Mouse (Mus musculus) neural tube, embryonic 14.5 days (tissue): ENCODE measurements at regions not wholly inside any gene's neighbourhood (a gene's known extent, or its start where the extent isn't known, plus 50 kb on each side); places are given as distances from the start of the nearest gene placed in this dataset.

Experiments used
- ATAC-seq: fragments of 200-750 bp; cut with Nextera tagmentation; 2 replicates; pipeline ENCODE4 v1.8.0; 2017; ENCODE audit warnings: low read depth, mild to moderate bottlenecking, moderate TSS enrichment, moderate library complexity
- H3K27ac ChIP-seq: fragments of 300-500 bp; sonication (generic); 2 replicates; pipeline ENCODE4 v1.5.1; 2014; ENCODE audit warnings: low read depth, mild to moderate bottlenecking, control low read depth, low read length, moderate library complexity, mixed read lengths
- H3K27me3 ChIP-seq: fragments of 300-500 bp; sonication (generic); 2 replicates; pipeline ENCODE4 v1.6.1; 2014; ENCODE audit warnings: low read length; ENCODE audit not compliant: control insufficient read depth, insufficient read depth
- H3K36me3 ChIP-seq: fragments of 300-500 bp; sonication (generic); 2 replicates; pipeline ENCODE4 v1.6.1; 2014; ENCODE audit warnings: low read length, mixed read lengths; ENCODE audit not compliant: control insufficient read depth, insufficient read depth
- H3K4me1 ChIP-seq: fragments of 300-500 bp; sonication (generic); 2 replicates; pipeline ENCODE4 v1.6.1; 2014; ENCODE audit warnings: low read length; ENCODE audit not compliant: control insufficient read depth, insufficient read depth
- H3K4me2 ChIP-seq: fragments of 300-500 bp; sonication (generic); 2 replicates; pipeline ENCODE4 v1.6.1; 2014; ENCODE audit warnings: mild to moderate bottlenecking, low read depth, low read length, control low read depth
- H3K4me3 ChIP-seq: fragments of 300-500 bp; sonication (generic); 2 replicates; pipeline ENCODE4 v1.5.1; 2014; ENCODE audit warnings: low read depth, low read length, control low read depth, mixed read lengths
- H3K9ac ChIP-seq: fragments of 300-500 bp; sonication (generic); replicated peaks from 2 replicates; pipeline ENCODE4 v1.6.1; 2014; ENCODE audit warnings: low read depth, mild to moderate bottlenecking, control low read depth, low read length, mixed read lengths
- H3K9me3 ChIP-seq: fragments of 300-500 bp; sonication (generic); 2 replicates; pipeline ENCODE4 v1.6.1; 2016; ENCODE audit warnings: low read length; ENCODE audit not compliant: control insufficient read depth
- WGBS: fragments of 180-500 bp; shearing (Covaris S2); extraction: QIAGEN DNeasy Blood & Tissue Kit; methylation state at CpG from one replicate; pipeline ENCODE4 v1.1.7; 2014; 5-methylcytosine and 5-hydroxymethylcytosine counted together

DNA sequence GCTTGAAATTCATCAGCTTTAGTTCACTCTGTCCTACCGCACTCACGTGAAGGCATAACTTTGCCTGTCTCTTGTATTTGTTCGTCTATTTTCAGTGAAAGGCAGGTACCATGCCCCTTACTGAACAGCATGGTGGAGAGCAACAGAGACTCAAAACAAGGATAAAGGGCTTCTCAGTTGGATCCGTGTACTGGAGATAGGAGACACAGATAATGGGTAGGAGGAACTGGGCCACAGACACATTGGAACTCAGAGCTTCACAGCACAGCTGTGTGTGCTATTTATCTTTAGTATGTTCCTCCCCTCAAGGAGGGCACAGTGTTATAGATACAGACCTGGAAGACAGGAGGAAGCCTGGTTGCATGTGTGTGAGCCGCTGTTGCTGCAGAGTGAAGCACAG, 176.4 kb downstream of the Pten start:
- H3K27ac ChIP-seq, result no peak overlapping the region
- H3K4me1 ChIP-seq, result no peaks in the 10 kb centered on the region
- H3K36me3 ChIP-seq, result no peaks in the 10 kb centered on the region
- ATAC-seq, result no peak
- H3K9me3 ChIP-seq, result no peaks in the 10 kb centered on the region
- H3K27me3 ChIP-seq, result no peaks in the 10 kb centered on the region
- H3K4me2 ChIP-seq, result no peak overlapping the region
- H3K4me3 ChIP-seq, result no peak overlapping the region
- no peak overlapping the region for H3K9ac ChIP-seq
- WGBS, result 93% methylated on average over 5 of the region's 5 CpGs

- Histone ChIP-seq H3K9ac (no peak overlapping the region), H3K4me1 (no peaks in the 10 kb centered on the region), H3K27me3 (no peaks in the 10 kb centered on the region), H3K4me3 (no peak overlapping the region), H3K4me2 (no peak overlapping the region), H3K36me3 (no peaks in the 10 kb centered on the region), H3K27ac (no peak overlapping the region), H3K9me3 (no peaks in the 10 kb centered on the region)
- 91% methylated on average over 5 of the region's 5 CpGs for WGBS
- ATAC-seq, result no peak
These were observed 178.3 kb downstream of the Pten start for GRCm38 (mm10) chr19:32935638-32936037.

DNA sequence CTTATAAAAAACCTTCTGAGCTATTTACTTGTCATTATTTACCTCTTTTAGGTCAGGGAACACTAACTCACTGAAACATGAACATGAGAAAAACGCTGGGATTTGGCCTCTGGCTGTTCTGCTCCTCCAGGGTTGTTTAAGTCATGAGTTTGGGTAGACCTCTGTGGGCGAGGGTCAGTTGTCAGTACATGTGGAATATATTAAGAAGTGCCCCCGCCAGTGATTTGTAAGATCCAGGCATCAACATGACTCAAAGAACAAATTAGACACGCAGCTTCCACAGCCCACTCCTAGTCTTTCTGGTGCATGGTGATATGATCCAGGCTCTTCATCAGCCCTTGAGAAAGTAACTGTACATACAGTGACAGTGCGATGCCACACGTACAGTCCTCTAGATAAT, 180.3 kb downstream of the Pten start:
- H3K4me1 ChIP-seq, result no peaks in the 10 kb centered on the region
- no peak overlapping the region for H3K4me2 ChIP-seq
- no peak overlapping the region for H3K4me3 ChIP-seq
- H3K9ac ChIP-seq, result no peak overlapping the region
- no peak for ATAC-seq
- no peak overlapping the region for H3K27ac ChIP-seq
- 84% methylated on average over 6 of the region's 6 CpGs for WGBS
- H3K9me3 ChIP-seq, result no peaks in the 10 kb centered on the region
- H3K36me3 ChIP-seq, result no peaks in the 10 kb centered on the region
- H3K27me3 ChIP-seq, result no peaks in the 10 kb centered on the region

GRCm38 (mm10) chr19:32939692-32940091, 182.4 kb downstream of the Pten start:
- ATAC-seq, result no peak
- WGBS, result 88% methylated on average over 5 of the region's 5 CpGs
- Histone ChIP-seq H3K4me3 (no peak overlapping the region), H3K27ac (no peak overlapping the region), H3K4me1 (no peaks in the 10 kb centered on the region), H3K36me3 (no peaks in the 10 kb centered on the region), H3K9ac (no peak overlapping the region), H3K27me3 (no peaks in the 10 kb centered on the region), H3K4me2 (no peak overlapping the region), H3K9me3 (no peaks in the 10 kb centered on the region)

GRCm38 (mm10) chr19:32940806-32941205, 183.5 kb downstream of the Pten start:
- WGBS, result 81% methylated on average over 6 of the region's 6 CpGs
- Histone ChIP-seq H3K4me1 (no peaks in the 10 kb centered on the region), H3K27ac (no peak overlapping the region), H3K27me3 (no peaks in the 10 kb centered on the region), H3K9me3 (no peaks in the 10 kb centered on the region), H3K9ac (no peak overlapping the region), H3K36me3 (no peaks in the 10 kb centered on the region), H3K4me2 (no peak overlapping the region), H3K4me3 (no peak overlapping the region)
- no peak for ATAC-seq

DNA sequence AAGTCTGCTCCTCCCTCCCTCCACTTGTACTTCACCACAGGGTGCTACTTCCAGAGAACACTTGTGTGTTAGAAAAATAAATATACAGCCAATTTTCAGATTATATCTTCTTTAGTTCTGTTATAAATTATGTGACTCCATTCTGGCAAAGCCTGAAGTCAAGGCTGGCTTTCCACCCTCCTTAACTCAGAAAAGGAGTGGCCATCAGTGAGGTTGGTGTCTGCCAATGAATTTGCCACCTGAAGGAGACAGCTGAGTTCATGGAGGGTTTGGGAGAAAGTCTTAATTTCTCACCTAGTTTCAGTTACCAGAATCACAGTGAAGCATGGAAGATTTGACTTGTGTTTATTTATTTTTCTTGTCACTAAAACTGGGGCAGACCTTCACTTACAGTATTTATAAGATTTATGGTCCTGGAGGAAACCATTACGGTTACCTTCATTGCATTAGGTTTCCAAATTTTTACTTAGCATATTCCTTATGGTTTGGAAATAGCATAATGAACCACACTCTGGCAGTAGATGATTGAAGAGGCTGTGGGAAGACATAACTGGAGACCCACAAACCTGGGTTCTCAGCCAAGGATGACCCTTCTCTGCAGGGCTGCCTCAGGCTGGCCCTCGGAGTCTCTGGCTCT, 186.4 kb downstream of the Pten start:
- H3K9me3 ChIP-seq, result no peaks in the 10 kb centered on the region
- no peak overlapping the region for H3K9ac ChIP-seq
- H3K4me1 ChIP-seq, result no peaks in the 10 kb centered on the region
- H3K27me3 ChIP-seq, result no peaks in the 10 kb centered on the region
- no peak overlapping the region for H3K4me3 ChIP-seq
- no peak for ATAC-seq
- H3K27ac ChIP-seq, result no peak overlapping the region
- H3K4me2 ChIP-seq, result no peak overlapping the region
- WGBS, result 83% methylated on average over 2 of the region's 2 CpGs
- H3K36me3 ChIP-seq, result no peaks in the 10 kb centered on the region

DNA sequence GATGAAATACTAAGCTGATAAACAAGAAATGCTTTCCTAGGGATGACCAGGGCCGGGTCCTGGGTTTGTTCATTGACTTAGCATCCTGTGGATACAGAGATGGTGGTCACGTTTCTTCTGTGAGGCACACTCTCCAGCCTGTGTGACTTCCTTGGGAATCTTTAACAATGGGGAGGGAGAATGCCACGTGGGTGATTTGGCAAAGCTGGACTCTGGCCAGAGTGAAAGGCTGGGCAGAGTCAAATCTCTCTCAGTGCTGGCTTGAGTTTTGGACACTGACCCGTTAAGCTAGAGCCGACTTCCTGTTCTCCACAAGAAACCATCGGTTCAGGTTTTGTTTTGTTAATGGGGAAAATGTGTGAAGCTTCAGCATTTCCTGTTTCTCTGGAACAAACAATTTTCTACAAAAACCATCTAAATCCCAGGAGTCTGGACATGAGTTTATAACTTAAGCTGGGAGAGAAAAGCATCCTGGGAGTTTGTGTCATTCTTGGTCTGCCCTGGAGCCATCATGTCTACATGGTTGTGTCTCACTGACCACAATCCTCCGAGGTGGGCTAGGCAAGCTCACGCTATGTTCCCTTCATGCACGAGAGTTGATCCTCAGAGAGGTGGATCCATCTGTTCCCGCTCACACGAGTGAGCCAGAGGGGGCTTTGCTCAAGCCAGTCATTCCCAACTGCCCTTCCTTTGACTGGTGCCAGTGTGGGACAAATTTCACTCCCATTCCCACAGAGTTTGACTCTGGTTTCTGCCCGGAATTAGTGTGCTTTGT, 190.0 kb downstream of the Pten start:
- Histone ChIP-seq H3K27ac (no peak overlapping the region), H3K36me3 (no peaks in the 10 kb centered on the region), H3K4me2 (no peak overlapping the region), H3K4me3 (no peak overlapping the region), H3K4me1 (no peaks in the 10 kb centered on the region), H3K9me3 (no peaks in the 10 kb centered on the region), H3K27me3 (no peaks in the 10 kb centered on the region), H3K9ac (no peak overlapping the region)
- ATAC-seq, result no peak
- WGBS, result 81% methylated on average over 12 of the region's 12 CpGs

DNA sequence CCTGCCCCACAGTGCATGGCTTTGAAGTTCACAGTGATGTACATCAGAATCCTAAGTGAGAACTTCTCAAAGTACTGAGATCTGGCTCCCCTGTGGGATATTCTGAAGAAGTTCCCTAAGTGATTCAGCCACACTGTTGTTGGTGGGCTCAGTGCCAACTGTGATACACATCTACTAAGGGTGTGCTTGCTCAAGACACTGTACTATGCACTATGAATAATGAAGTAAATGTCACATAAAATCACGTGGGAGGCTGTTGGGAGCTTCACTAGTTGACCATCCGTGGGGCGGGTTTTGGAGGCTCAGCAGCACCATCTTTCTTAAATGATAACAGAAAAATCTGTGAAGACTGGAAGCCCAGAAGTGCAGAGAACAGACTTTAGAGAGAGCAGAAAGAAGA, 193.0 kb downstream of the Pten start:
- no peak overlapping the region for H3K9ac ChIP-seq
- WGBS, result 89% methylated on average over 3 of the region's 3 CpGs
- H3K9me3 ChIP-seq, result no peaks in the 10 kb centered on the region
- H3K27ac ChIP-seq, result no peak overlapping the region
- no peak overlapping the region for H3K4me3 ChIP-seq
- no peak for ATAC-seq
- no peaks in the 10 kb centered on the region for H3K27me3 ChIP-seq
- no peak overlapping the region for H3K4me2 ChIP-seq
- no peaks in the 10 kb centered on the region for H3K36me3 ChIP-seq
- H3K4me1 ChIP-seq, result no peaks in the 10 kb centered on the region

- no peaks in the 10 kb centered on the region for H3K27me3 ChIP-seq
- no peaks in the 10 kb centered on the region for H3K36me3 ChIP-seq
- ATAC-seq, result no peak
- no peak overlapping the region for H3K4me3 ChIP-seq
- no peak overlapping the region for H3K4me2 ChIP-seq
- H3K4me1 ChIP-seq, result no peaks in the 10 kb centered on the region
- H3K27ac ChIP-seq, result no peak overlapping the region
- H3K9ac ChIP-seq, result no peak overlapping the region
- WGBS, result 73% methylated on average over 1 of the region's 1 CpGs
- H3K9me3 ChIP-seq, result no peaks in the 10 kb centered on the region
These were observed 193.5 kb downstream of the Pten start for GRCm38 (mm10) chr19:32950794-32951193.
